Mouse (Mus musculus) hematopoietic stem cell, adult 5-6 weeks (primary cell): ENCODE measurements at regions not wholly inside any gene's neighbourhood (a gene's known extent, or its start where the extent isn't known, plus 50 kb on each side); places are given as distances from the start of the nearest gene placed in this dataset.
"Not testable (repeated sequence)": the region's sequence is repeated elsewhere in the genome, so short reads cannot be mapped to it uniquely, and the experiment has no call there.

Experiments used
- ATAC-seq, 2 experiments: fragments of 125-278 bp in 1 of 2; replicated peaks in 1 of 2; 2 replicates each; pipeline ENCODE4 v1.8.0; 2016 to 2017; ENCODE audit warnings: inconsistent platforms in 2 of 2, mild to moderate bottlenecking in 2 of 2, moderate number of reproducible peaks in 2 of 2, low read depth in 1 of 2, moderate TSS enrichment in 1 of 2; ENCODE audit not compliant: low FRiP score in 2 of 2, poor library complexity in 2 of 2, severe bottlenecking in 2 of 2, insufficient read depth in 1 of 2, low TSS enrichment in 1 of 2

GRCm38 (mm10) chr14:53960779-53961178 lies 293.1 kb downstream of the Dad1 start:
- no peak for ATAC-seq

- ATAC-seq, result not testable (repeated sequence)
Measured at GRCm38 (mm10) chr14:53935791-53936231, 318.1 kb downstream of the Dad1 start.

GRCm38 (mm10) chr14:53935336-53935735 lies 318.6 kb downstream of the Dad1 start:
- ATAC-seq, result not testable (repeated sequence)

DNA sequence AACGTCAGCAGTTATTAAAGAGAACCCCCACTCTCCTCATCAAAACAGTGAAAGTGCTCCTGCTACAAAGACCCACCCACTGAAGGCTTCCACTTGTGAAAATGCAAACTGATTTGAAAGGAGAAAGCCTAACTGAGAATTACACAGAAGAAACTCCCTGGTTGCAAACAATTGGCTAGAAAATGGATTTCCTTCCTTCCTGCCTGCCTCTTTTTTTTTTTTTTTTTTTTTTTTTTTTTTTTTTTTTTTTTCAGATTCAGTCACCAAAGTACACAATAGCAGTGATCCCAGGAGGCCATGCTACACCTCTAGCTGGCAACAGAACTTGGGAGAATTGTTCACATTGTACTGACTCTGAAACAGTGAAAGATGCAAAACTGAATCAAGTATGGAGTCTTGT lies 343.0 kb downstream of the Dad1 start:
- no peak for ATAC-seq

DNA sequence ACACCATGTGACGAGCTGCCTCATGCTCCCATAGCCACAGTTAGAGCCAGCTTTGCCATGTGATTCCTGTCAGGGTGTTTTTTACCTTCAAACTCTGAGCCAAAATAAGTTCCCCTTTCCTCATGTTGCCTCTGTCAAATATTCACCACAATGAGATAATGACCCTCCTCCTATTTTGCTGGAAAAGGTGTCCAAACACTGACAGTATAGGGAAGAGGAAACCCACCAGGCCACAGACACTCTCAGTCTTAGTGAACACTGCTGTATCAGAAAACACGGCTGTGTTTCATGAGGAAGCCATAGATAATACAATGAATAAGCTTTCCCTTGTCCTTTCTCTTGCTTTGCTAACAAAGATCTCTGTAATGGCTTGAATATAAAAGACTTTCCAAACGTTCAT lies 349.3 kb downstream of the Dad1 start:
- ATAC-seq, result peak; percentile 39 to 80

- no peak for ATAC-seq
Measured at GRCm38 (mm10) chr14:53901103-53901502, 352.8 kb downstream of the Dad1 start.

DNA sequence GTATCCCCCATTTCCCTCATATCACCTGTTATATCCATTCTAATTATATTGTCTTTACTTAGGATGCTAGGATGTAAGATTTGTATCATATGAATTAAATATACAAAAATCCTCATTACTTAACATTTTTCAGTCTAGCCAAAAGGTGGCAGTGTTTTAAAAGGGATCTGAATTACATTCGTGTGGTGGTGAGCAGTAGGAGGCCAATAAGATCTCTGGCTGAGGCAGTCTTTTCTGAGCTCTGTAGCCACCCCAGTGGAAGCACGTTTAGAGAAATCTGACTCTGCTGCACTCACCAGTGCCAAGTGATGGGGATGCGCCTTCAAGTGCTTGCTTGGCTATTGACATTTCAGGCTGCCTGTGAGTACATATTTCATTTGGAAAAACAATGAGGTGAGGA lies 372.6 kb downstream of the Dad1 start:
- ATAC-seq, result peak; percentile 57 to 75

GRCm38 (mm10) chr14:53876581-53876980 lies 377.3 kb downstream of the Dad1 start:
- no peak for ATAC-seq

- ATAC-seq, result no peak
Measured at GRCm38 (mm10) chr14:53875736-53876135, 378.2 kb downstream of the Dad1 start.

DNA sequence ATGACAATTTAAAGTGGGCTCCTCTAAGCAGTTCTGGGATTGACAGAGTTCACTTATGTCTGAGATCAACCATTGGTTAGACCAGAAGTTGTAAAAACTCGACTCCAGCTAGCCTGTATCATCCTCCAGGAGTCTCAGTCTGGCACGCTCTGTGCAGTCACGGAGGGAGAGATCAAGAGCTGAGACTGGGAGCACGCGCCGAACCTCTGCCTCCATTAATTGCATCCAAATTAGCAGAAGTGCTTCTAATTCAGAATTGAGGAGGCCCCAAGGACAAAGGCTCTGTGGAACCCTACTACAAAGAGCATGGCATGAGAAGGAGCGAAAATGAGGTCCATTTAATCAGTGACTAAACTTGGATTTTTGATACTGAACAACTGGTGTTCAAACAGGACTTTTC lies 406.9 kb downstream of the Dad1 start:
- 0 out of 4 replicates have a peak, but pooled peaks of 1 of the 2 experiments have one; percentile 12 for ATAC-seq

DNA sequence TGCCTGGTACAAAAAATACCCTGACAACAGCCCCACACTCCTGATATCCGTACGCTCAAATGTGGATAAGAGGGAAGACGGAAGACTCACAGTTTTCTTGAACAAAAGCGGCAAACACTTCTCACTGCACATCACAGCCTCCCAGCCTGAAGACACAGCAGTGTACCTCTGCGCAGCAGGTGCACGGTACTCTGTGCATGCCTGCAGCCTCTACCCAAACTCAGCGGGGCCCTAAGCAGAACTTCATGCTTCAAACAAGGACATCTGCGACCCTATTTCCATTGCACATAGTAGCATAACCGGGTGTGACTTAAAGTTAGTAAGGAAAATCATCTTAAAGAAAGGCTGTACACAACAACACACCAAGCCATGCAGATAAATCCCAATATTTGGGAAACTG lies 408.3 kb downstream of the Dad1 start:
- ATAC-seq, result no peak

- no peak for ATAC-seq
Measured at GRCm38 (mm10) chr14:53832553-53832952, 421.4 kb downstream of the Dad1 start.

DNA sequence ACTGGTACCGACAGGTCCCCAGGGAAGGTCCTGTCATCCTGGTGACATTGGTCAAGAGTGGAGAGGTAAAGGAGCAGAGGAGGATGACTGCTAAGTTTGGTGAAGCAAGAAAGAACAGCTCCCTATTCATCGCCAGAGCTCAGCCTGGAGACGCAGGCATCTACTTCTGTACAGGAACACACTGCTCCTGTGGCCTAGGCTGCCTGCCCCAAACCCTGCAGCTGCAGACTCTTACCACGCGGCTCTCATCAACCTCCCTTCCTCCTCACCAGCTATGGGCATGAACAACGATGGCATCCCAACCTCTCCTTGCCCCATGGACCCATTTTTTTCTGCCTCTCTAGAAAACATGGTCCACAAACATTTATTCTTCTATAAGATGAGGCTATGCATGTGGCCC lies 422.3 kb downstream of the Dad1 start:
- ATAC-seq, result no peak

- ATAC-seq, result no peak
Measured at GRCm38 (mm10) chr14:53830717-53831116, 423.2 kb downstream of the Dad1 start.

GRCm38 (mm10) chr14:53826782-53827181 lies 427.1 kb downstream of the Dad1 start:
- ATAC-seq, result no peak

DNA sequence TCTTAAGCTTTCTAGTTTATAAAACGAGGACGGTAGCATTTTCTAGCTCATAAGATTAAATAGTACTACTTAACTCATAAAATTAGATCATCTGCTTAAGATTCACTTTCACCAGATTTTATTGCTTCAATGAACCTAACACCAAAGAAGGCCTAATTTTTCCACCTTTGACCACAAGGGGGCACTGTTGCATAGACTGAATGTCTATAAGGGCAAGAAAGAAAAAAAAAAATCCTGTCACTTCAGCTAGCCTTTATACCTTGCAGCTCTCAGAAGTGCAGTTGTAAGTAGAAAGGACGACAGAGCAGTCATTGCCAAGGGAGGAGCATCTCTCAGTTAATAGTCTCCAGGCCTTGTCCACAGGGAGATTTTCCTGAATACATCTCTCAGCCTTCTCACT lies 447.7 kb downstream of the Dad1 start:
- 0 out of 4 replicates have a peak, but pooled peaks of 1 of the 2 experiments have one; percentile 32 for ATAC-seq

- peak; percentile 61 to 63; a peak in 2 of 4 replicates for ATAC-seq
Measured at GRCm38 (mm10) chr14:53803698-53804620, 449.9 kb downstream of the Dad1 start.

GRCm38 (mm10) chr14:53802547-53802946 lies 451.4 kb downstream of the Dad1 start:
- ATAC-seq, result no peak
